Mouse (Mus musculus): Measurements from ENCODE around the gene Fbxo47. TPM values are rescaled to one million over a fixed set of nuclear protein-coding genes. Genes with fewer than 3 reads are reported as not detected.

Gene Fbxo47
- polyA plus RNA-seq, 1 experiment from 2014 or later = 0.29 TPM

GRCm38 (mm10) chr11:97812491-97812921, 71.4 kb downstream of the Fbxo47 start:
- ATAC-seq (ENCODE audit: low FRiP score, low TSS enrichment) (no peak), DNase-seq (ENCODE audit: low spot score) (no peak)
- no peaks in the 10 kb centered on the region for H3K27me3 ChIP-seq (ENCODE audit: control insufficient read depth, insufficient read depth, low read length)
- H3K9me3 ChIP-seq (ENCODE audit: control insufficient read depth, low read length) = no peaks in the 10 kb centered on the region
- 0 out of 2 replicates have a peak, but pooled peaks cover 5% of the 10 kb centered on the region for H3K36me3 ChIP-seq (ENCODE audit: control insufficient read depth, insufficient read depth, low read length)
- peak overlapping the region; percentile 14; the same call in 1 of the 2 replicates for H3K4me2 ChIP-seq (replicated peaks; ENCODE audit: low read depth)
- TF ChIP-seq EP300 (optimal IDR thresholded peaks at IDR 0.05) (no peak), CTCF (IDR thresholded peaks at IDR 0.05; ENCODE audit: low read depth) (no peak)
- H3K27ac ChIP-seq (replicated peaks) = peak overlapping the region; percentile 42
- no peak overlapping the region for H3K4me3 ChIP-seq (ENCODE audit: low read depth, low read length)
- H3K9ac ChIP-seq (ENCODE audit: low read length) = peak overlapping the region; percentile 23; the same call in 1 of the 2 replicates
- WGBS = 34% methylated on average over 3 of the region's 3 CpGs
- peaks cover 31% of the 10 kb centered on the region for H3K4me1 ChIP-seq (replicated peaks; ENCODE audit: control insufficient read depth, insufficient read depth)

GRCm38 (mm10) chr11:97811569-97812362, 72.2 kb downstream of the Fbxo47 start:
- H3K9ac ChIP-seq (ENCODE audit: low read length) = no peak overlapping the region
- 0 out of 2 replicates have a peak overlapping the region, but pooled peaks have one; percentile 1 for H3K4me2 ChIP-seq (replicated peaks; ENCODE audit: low read depth)
- TF ChIP-seq EP300 (optimal IDR thresholded peaks at IDR 0.05) (no peak), CTCF (IDR thresholded peaks at IDR 0.05; ENCODE audit: low read depth) (no peak)
- ATAC-seq (ENCODE audit: low FRiP score, low TSS enrichment) (peak; percentile 56), DNase-seq (ENCODE audit: low spot score) (peak; percentile 81)
- peak overlapping the region; percentile 77 for H3K27ac ChIP-seq (replicated peaks)
- WGBS = 22% methylated on average over 12 of the region's 13 CpGs
- no peaks in the 10 kb centered on the region for H3K27me3 ChIP-seq (ENCODE audit: control insufficient read depth, insufficient read depth, low read length)
- H3K9me3 ChIP-seq (ENCODE audit: control insufficient read depth, low read length) = no peaks in the 10 kb centered on the region
- H3K4me1 ChIP-seq (replicated peaks; ENCODE audit: control insufficient read depth, insufficient read depth) = peaks cover 28% of the 10 kb centered on the region
- no peak overlapping the region for H3K4me3 ChIP-seq (ENCODE audit: low read depth, low read length)
- H3K36me3 ChIP-seq (ENCODE audit: control insufficient read depth, insufficient read depth, low read length) = peaks cover 8% of the 10 kb centered on the region; the same call in 1 of the 2 replicates

- Histone ChIP-seq H3K4me3 (ENCODE audit: low read depth, low read length) (no peak overlapping the region), H3K9ac (ENCODE audit: low read length) (no peak overlapping the region), H3K36me3 (ENCODE audit: control insufficient read depth, insufficient read depth, low read length) (peaks cover 6% of the 10 kb centered on the region; the same call in 1 of the 2 replicates), H3K4me2 (replicated peaks; ENCODE audit: low read depth) (no peak overlapping the region), H3K27me3 (ENCODE audit: control insufficient read depth, insufficient read depth, low read length) (no peaks in the 10 kb centered on the region), H3K27ac (replicated peaks) (peak overlapping the region; percentile 77), H3K4me1 (replicated peaks; ENCODE audit: control insufficient read depth, insufficient read depth) (peaks cover 33% of the 10 kb centered on the region), H3K9me3 (ENCODE audit: control insufficient read depth, low read length) (no peaks in the 10 kb centered on the region)
- DNase-seq (ENCODE audit: low spot score) (no peak), ATAC-seq (ENCODE audit: low FRiP score, low TSS enrichment) (no peak)
- TF ChIP-seq CTCF (IDR thresholded peaks at IDR 0.05; ENCODE audit: low read depth) = no peak
- TF ChIP-seq EP300 (optimal IDR thresholded peaks at IDR 0.05) = no peak
- WGBS = 41% methylated on average over 3 of the region's 3 CpGs
Measured at GRCm38 (mm10) chr11:97810970-97811369, 73.0 kb downstream of the Fbxo47 start.

- Histone ChIP-seq H3K4me2 (replicated peaks; ENCODE audit: low read depth) (no peak overlapping the region), H3K36me3 (ENCODE audit: control insufficient read depth, insufficient read depth, low read length) (peaks cover 6% of the 10 kb centered on the region; the same call in 1 of the 2 replicates), H3K27ac (replicated peaks) (peak overlapping the region; percentile 77), H3K27me3 (ENCODE audit: control insufficient read depth, insufficient read depth, low read length) (no peaks in the 10 kb centered on the region), H3K4me3 (ENCODE audit: low read depth, low read length) (no peak overlapping the region), H3K9ac (ENCODE audit: low read length) (no peak overlapping the region), H3K4me1 (replicated peaks; ENCODE audit: control insufficient read depth, insufficient read depth) (peaks cover 37% of the 10 kb centered on the region), H3K9me3 (ENCODE audit: control insufficient read depth, low read length) (no peaks in the 10 kb centered on the region)
- ATAC-seq (ENCODE audit: low FRiP score, low TSS enrichment) = peak; percentile 81
- DNase-seq (ENCODE audit: low spot score) = peak; percentile 88
- 40% methylated on average over 7 of the region's 7 CpGs for WGBS
- TF ChIP-seq EP300 (optimal IDR thresholded peaks at IDR 0.05) (no peak), CTCF (IDR thresholded peaks at IDR 0.05; ENCODE audit: low read depth) (no peak)
Measured at GRCm38 (mm10) chr11:97810356-97810755, 73.6 kb downstream of the Fbxo47 start.

- Histone ChIP-seq H3K36me3 (ENCODE audit: control insufficient read depth, insufficient read depth, low read length) (peaks cover 6% of the 10 kb centered on the region; the same call in 1 of the 2 replicates), H3K9ac (ENCODE audit: low read length) (0 out of 2 replicates have a peak overlapping the region, but pooled peaks have one; percentile 41), H3K27me3 (ENCODE audit: control insufficient read depth, insufficient read depth, low read length) (no peaks in the 10 kb centered on the region), H3K9me3 (ENCODE audit: control insufficient read depth, low read length) (no peaks in the 10 kb centered on the region), H3K27ac (replicated peaks) (peak overlapping the region; percentile 77), H3K4me1 (replicated peaks; ENCODE audit: control insufficient read depth, insufficient read depth) (peaks cover 46% of the 10 kb centered on the region), H3K4me2 (replicated peaks; ENCODE audit: low read depth) (no peak overlapping the region), H3K4me3 (ENCODE audit: low read depth, low read length) (no peak overlapping the region)
- ATAC-seq (ENCODE audit: low FRiP score, low TSS enrichment) (no peak), DNase-seq (ENCODE audit: low spot score) (no peak)
- WGBS = 46% methylated on average over 7 of the region's 7 CpGs
- no peak for TF ChIP-seq CTCF (IDR thresholded peaks at IDR 0.05; ENCODE audit: low read depth)
- TF ChIP-seq EP300 (optimal IDR thresholded peaks at IDR 0.05) = no peak
Measured at GRCm38 (mm10) chr11:97809235-97810121, 74.5 kb downstream of the Fbxo47 start.
